Mouse (Mus musculus) liver, embryonic 14.5 days (tissue): ENCODE data around the gene Kpna7.

Experiments
- CTCF ChIP-seq: IDR thresholded peaks from 2 replicates; pipeline ENCODE4 v1.5.1; 2016; ENCODE audit warnings: antibody characterized with exemption, low read depth, control low read depth
- EP300 ChIP-seq: IDR thresholded peaks from 2 replicates; pipeline ENCODE4 v1.6.1; 2016; ENCODE audit warnings: antibody characterized with exemption, low read depth

DNA sequence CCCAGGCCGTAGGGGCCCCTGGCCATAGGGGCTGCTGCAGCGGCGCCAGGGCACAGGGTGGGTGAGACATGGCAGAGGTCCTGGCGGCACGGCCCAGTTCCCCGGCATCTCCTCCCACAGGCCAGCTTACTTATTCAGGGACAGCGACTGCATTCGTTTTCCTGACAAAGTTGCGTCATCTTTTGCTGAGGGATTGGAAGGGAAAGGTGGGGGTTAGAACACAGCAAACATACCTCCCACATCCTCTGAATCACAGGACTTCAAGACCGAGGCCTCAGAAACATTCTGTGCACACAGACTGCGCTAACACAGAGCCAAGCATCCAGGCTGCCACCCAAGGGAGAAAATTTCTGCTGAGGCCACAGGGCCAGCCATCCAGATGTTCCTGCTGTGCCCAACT, 46.4 kb upstream of the Kpna7 start:
- TF ChIP-seq CTCF = no peak
- no peak for TF ChIP-seq EP300
